Mouse (Mus musculus) frontal cortex, adult 2 months (tissue): ENCODE measurements around the gene H2-Q10. TPM values are rescaled to one million over a fixed set of nuclear protein-coding genes. Genes with fewer than 3 reads are reported as not detected.
"Not testable (repeated sequence)": the region's sequence is repeated elsewhere in the genome, so short reads cannot be mapped to it uniquely, and the experiment has no call there.

Source experiments
- DNase-seq, 2 experiments: peaks; one replicate each; pipeline ENCODE4 v3.0.0; 2022; ENCODE audit warnings: low spot score in 1 of 2; ENCODE audit errors: extremely low spot score in 1 of 2
- polyA plus RNA-seq: library from polyadenylated mRNA; depleted of rRNA; stranded (reverse); fragments of >200 nt; gene quantifications from 2 replicates; pipeline ENCODE4 v1.2.3, GENCODE M21; 2012; rRNA removed

The H2-Q10 gene
- polyA plus RNA-seq = 0.10 and 0.11 TPM in 2 replicates

GRCm38 (mm10) chr17:35469842-35470751 lies at the start of gene H2-Q10:
Gene H2-Q10, plus strand, starts transcription at chr17:35470089.
- DNase-seq = no peak

DNA sequence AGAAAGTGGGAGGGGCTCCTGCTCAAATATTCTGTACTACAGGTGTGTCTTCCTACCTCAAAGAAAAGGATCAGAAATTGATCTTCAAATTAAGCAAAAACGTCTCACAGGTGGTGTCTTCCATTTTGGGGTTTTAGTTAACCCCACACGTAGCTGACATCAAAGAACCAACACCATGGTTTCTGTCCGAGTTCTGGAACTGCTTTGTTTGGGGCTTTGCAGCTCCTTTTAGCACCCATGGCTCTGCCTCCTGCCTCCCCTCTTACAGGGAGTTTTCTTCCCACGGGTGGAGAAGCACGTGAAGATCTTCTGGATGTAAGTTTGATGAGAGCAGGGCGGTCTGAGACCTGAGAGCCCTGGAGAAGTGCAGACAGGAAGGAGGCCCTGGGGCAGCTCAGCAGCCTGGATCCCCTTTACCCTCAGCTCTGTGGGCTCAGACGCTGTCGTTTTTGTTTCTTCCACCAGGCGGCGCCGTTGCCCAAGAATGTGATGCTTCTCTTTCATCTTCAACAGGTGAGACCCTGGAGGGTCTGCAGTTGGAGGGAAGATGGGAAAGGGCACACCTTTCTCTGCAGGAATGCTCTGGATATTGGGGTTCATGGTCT lies 49.6 kb upstream of the H2-Q10 start:
- DNase-seq = not testable (repeated sequence)

DNA sequence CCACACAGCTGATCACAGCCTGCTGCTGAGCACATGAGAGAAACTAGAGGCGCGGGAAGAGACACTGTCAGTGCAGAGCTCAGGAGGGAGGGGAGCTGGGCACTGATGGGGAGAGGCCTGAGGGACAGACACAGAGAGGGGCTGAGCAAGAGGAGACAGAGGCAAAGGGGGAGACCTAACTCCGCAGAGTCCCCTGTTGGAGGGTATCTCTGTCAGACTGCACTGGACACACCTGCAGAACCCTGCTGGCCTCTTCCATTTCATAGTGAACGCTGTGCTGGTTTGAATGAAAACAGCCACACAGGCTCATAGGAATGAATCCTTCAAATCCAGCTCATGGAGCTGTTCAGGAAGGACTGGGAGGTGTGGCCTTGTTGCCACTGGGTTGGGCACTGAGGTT lies 48.6 kb upstream of the H2-Q10 start:
- not testable (repeated sequence) for DNase-seq

DNA sequence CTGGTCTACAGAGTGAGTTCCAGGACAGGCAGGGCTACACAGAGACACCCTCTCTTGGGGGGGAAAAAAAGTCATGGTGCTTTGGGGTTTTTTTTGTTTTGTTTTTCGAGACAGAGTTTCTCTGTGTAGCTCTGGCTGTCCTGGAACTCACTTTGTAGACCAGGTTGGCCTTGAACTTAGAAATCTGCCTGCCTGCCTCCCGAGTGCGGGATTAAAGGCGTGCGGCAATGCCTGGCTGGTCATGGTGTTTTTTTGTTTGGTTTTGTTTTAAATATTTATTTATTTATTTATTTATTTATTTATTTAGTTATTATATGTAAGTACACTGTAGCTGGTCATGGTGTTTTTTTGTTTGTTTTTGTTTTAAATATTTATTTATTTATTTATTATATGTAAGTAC lies 47.5 kb upstream of the H2-Q10 start:
- not testable (repeated sequence) for DNase-seq

GRCm38 (mm10) chr17:35423131-35423810 lies 46.6 kb upstream of the H2-Q10 start:
- DNase-seq = not testable (repeated sequence)

- not testable (repeated sequence) for DNase-seq
Measured at GRCm38 (mm10) chr17:35424106-35424505, 45.8 kb upstream of the H2-Q10 start.

DNA sequence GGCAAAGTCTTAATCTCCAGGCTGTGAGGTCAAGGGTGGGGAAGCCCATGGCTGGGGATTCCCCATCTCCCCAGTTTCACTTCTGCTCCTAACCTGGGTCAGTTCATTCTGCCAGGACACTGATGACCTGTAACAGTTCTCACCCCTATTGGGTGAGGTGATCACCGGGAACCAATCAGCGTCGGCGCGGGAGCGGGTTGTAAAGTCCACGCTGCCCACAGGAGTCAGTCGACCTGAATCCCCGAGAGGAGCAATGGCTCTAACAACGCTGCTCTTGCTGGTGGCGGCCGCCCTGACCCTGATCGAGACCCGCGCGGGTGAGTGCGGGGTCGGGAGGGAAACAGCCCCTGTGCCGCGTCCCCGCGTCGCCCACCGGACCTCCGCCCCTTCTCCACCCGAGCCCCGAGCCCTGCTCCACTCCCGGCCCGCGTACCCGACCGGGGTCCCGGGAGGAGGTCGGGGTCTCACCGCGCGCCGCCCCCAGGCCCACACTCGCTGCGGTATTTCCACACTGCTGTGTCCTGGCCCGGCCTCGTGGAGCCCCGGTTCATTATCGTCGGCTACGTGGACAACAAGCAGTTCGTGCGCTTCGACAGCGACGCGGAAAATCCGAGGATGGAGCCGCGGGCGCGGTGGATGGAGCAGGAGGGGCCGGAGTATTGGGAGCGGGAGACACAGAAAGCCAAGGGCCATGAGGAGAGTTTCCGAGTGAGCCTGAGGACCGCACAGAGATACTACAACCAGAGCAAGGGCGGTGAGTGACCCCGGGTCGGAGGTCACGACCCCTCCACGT lies 45.1 kb upstream of the H2-Q10 start, which contains the start of gene H2-Q6:
Gene H2-Q6 (plus strand): TSS at position 227 of the 793 bp plus-strand sequence.
- DNase-seq = not testable (repeated sequence)

GRCm38 (mm10) chr17:35425474-35425873 lies 44.4 kb upstream of the H2-Q10 start:
- DNase-seq = not testable (repeated sequence)

- DNase-seq = not testable (repeated sequence)
Measured at GRCm38 (mm10) chr17:35428883-35429282, 41.0 kb upstream of the H2-Q10 start.

DNA sequence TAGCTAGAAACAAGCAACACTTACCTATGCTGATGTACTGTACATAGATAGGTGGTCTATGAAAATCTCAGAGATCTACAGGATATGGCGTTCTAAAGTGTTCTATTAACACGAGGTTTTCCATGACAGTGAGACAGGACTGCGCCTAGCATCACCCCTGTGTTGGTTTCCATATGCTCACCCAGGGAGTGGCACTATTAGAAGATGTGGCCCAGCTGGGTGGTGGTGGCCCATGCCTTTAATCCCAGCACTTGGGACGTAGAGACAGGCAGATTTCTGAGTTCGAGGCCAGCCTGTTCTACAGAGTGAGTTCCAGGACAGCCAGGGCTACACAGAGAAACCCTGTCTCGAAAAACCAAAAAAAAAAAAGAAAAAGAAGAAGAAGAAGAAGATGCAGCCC lies 39.2 kb upstream of the H2-Q10 start:
- DNase-seq = not testable (repeated sequence)

GRCm38 (mm10) chr17:35432167-35432566 lies 37.7 kb upstream of the H2-Q10 start:
- DNase-seq = not testable (repeated sequence)

GRCm38 (mm10) chr17:35434836-35435235 lies 35.1 kb upstream of the H2-Q10 start:
- not testable (repeated sequence) for DNase-seq

GRCm38 (mm10) chr17:35435577-35435976 lies 34.3 kb upstream of the H2-Q10 start:
- not testable (repeated sequence) for DNase-seq

- not testable (repeated sequence) for DNase-seq
Measured at GRCm38 (mm10) chr17:35437386-35437936, 32.4 kb upstream of the H2-Q10 start.

DNA sequence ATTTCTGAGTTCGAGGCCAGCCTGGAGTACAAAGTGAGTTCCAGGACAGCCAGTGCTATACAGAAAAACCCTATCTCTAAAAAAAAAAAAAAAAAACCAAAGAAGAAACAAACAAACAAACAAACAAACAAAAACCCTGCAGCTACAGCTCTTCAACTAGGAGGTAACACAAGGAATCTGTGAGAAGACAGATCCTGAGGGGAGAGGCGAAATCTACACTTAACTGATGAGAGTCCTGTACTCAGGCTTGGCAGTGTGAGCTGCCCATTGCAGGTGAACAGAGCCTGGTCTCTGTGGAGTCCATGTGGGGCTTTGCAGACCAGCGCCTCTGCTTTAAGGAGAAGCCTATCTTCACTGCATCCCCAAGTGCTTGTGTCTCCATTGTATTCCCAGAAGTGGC lies 31.5 kb upstream of the H2-Q10 start:
- not testable (repeated sequence) for DNase-seq

DNA sequence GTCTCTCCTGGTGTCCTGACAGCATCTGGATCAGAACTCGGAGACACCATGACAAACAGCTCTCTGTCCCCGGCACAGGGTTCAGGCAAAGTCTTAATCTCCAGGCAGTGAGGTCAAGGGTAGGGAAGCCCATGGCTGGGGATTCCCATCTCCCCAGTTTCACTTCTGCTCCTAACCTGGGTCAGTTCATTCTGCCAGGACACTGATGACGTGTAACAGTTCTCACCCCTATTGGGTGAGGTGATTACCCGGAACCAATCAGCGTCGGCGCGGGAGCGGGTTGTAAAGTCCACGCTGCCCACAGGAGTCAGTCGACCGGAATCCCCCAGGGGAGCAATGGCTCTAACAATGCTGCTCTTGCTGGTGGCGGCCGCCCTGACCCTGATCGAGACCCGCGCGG lies 31.0 kb upstream of the H2-Q10 start, which contains the start of gene H2-Q7:
Gene H2-Q7 (plus strand): TSS at position 271 of the 400 bp plus-strand sequence.
- DNase-seq = peak; percentile 24 to 78

DNA sequence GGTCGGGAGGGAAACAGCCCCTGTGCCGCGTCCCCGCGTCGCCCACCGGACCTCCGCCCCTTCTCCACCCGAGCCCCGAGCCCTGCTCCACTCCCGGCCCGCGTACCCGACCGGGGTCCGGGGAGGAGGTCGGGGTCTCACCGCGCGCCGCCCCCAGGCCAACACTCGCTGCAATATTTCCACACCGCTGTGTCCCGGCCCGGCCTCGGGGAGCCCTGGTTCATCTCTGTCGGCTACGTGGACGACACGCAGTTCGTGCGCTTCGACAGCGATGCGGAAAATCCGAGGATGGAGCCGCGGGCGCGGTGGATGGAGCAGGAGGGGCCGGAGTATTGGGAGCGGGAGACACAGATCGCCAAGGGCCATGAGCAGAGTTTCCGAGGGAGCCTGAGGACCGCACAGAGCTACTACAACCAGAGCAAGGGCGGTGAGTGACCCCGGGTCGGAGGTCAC lies 30.6 kb upstream of the H2-Q10 start:
- not testable (repeated sequence) for DNase-seq

DNA sequence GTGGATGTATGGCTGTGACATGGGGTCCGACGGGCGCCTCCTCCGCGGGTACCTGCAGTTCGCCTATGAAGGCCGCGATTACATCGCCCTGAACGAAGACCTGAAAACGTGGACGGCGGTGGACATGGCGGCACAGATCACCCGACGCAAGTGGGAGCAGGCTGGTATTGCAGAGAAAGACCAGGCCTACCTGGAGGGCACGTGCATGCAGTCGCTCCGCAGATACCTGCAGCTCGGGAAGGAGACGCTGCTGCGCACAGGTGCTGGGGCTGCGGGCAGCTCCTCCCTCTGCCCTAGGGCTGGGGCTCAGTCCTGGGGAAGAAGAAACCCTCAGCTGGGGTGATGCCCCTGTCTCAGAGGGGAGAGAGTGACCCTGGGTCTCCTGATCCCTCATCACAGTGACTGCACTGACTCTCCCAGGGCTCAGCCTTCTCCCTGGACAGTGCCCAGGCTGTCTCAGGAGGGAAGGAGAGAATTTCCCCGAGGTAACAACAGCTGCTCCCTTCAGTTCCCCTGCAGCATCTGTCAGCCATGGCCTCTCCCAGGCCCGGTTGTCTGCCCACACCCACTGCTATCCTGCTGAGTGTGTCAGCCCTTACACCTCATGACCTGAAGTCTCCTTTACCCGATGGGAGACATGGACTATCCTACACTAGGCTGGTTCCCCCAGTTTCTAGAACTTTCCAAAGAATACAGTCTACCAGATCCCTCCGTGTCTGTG lies 29.8 kb upstream of the H2-Q10 start:
- not testable (repeated sequence) for DNase-seq

DNA sequence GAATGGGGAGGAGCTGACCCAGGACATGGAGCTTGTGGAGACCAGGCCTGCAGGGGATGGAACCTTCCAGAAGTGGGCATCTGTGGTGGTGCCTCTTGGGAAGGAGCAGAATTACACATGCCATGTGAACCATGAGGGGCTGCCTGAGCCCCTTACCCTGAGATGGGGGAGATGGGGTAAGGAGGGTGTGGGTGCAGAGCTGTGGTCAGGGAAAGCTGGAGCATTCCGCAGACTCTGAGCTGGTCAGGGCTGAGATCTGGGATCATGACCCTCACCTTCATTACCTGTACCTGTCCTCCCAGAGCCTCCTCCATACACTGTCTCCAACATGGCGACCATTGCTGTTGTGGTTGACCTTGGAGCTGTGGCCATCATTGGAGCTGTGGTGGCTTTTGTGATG lies 27.5 kb upstream of the H2-Q10 start:
- not testable (repeated sequence) for DNase-seq
